Mouse (Mus musculus): Measurements from ENCODE around the gene Tceal3. TPM values are rescaled to one million over a fixed set of nuclear protein-coding genes. Genes with fewer than 3 reads are reported as not detected.

The Tceal3 gene
- 0.56 and 1.1 TPM in 2 replicates for polyA plus RNA-seq (2012; rRNA removed; ENCODE audit: low replicate concordance)

GRCm38 (mm10) chrX:136590199-136590896, at the start of gene Tceal3:
Tceal3 (plus strand) TSS chrX:136590842.

GRCm38 (mm10) chrX:136543956-136544355, 46.7 kb upstream of the Tceal3 start, which contains the start of gene Kir3dl2:
Kir3dl2 (minus strand) TSS chrX:136544056.

GRCm38 (mm10) chrX:136707446-136708167, 117.0 kb downstream of the Tceal3 start, which contains the start of gene Tceal1:
Tceal1 (plus strand) TSS chrX:136707982.

Other genes starting within 250 kb of the Tceal3 start
- gene Kir3dl1, start 72.8 kb upstream of the Tceal3 start, polyA plus RNA-seq (2012; rRNA removed; ENCODE audit: low replicate concordance), result not detected in 2 replicates
- gene Kir3dl2, start 46.8 kb upstream of the Tceal3 start, polyA plus RNA-seq (2012; rRNA removed; ENCODE audit: low replicate concordance), result not detected in 2 replicates
- gene Tceal1, start 117.1 kb downstream of the Tceal3 start, polyA plus RNA-seq (2012; rRNA removed; ENCODE audit: low replicate concordance), result 0.13 and 0.20 TPM in 2 replicates
- gene Morf4l2, start 152.8 kb downstream of the Tceal3 start, polyA plus RNA-seq (2012; rRNA removed; ENCODE audit: low replicate concordance), result 8.0 and 8.5 TPM in 2 replicates
- not detected in 2 replicates for gene Glra4, start 189.3 kb downstream of the Tceal3 start, polyA plus RNA-seq (2012; rRNA removed; ENCODE audit: low replicate concordance)
- 0.79 and 1.4 TPM in 2 replicates for gene Plp1, start 231.8 kb downstream of the Tceal3 start, polyA plus RNA-seq (2012; rRNA removed; ENCODE audit: low replicate concordance)